ENCODE assay signal across 13 mouse cellular contexts in the genomic region with DNA sequence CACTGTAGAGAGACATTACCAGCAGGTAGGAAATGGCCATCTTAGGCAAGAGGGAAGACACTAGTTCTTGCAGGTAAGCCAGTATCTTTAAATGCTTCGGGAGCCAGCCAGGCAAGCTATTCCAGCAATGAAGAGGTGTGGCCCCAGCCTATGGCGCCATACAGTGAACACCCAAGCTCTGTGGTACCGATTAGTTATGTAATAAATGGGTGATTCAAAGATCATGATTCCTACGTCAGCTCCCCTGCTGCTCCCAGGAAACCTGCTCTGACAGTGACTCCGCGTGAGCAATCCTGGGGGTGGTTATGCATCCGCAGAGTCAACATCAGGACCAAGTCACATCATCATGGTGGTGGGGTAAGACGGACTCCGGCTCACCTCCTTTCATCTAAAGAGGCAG. TPM values are rescaled to one million over a fixed set of nuclear protein-coding genes. Genes with fewer than 3 reads are reported as not detected.
ATAC-seq and TF ChIP-seq lines count a peak whose summit lies in the region.
"Had no signal": no experiment of that assay in that cellular context is flagged by ENCODE, and none has a peak within 500 bp of the region (broad histone marks: within the 10 kb centered on the region; RNA-seq: fewer than 3 reads in every experiment).

No protein-coding gene starts in this region.

- peak overlapping the region; percentile 66; the same call in 1 of the 2 replicates for H3K27ac ChIP-seq in intestine, embryonic 16.5 days (ENCODE audit: low read length)
- H3K27ac ChIP-seq in intestine, embryonic 15.5 days, result no peak overlapping the region
- H3K27ac ChIP-seq in brown adipose tissue, adult 24 weeks (replicated peaks; ENCODE audit: low read depth, low read length), result peak overlapping the region; percentile 87
- H3K27ac ChIP-seq in intestine, postnatal 0 days (ENCODE audit: low read depth, low read length), result peak overlapping the region; percentile 89
- H3K27ac ChIP-seq in stomach, embryonic 16.5 days (ENCODE audit: low read length), result peak overlapping the region; percentile 58; the same call in 1 of the 2 replicates
- H3K27ac ChIP-seq in midbrain, embryonic 15.5 days, result no peak overlapping the region
- H3K27ac ChIP-seq in neural tube, embryonic 15.5 days (replicated peaks), result no peak overlapping the region
- H3K27ac ChIP-seq: hindbrain, embryonic 15.5 days had no signal

- H3K4me3 ChIP-seq in intestine, embryonic 16.5 days (ENCODE audit: low read length), result no peak overlapping the region
- no peak overlapping the region for H3K4me3 ChIP-seq in intestine, embryonic 15.5 days (replicated peaks)
- no peak overlapping the region for H3K4me3 ChIP-seq in brown adipose tissue, adult 24 weeks (ENCODE audit: insufficient read depth, low read depth, low read length)
- no peak overlapping the region for H3K4me3 ChIP-seq in intestine, postnatal 0 days (ENCODE audit: low read depth, low read length)
- no peak overlapping the region for H3K4me3 ChIP-seq in stomach, embryonic 16.5 days (replicated peaks; ENCODE audit: low read length)
- no peak overlapping the region for H3K4me3 ChIP-seq in midbrain, embryonic 15.5 days
- H3K4me3 ChIP-seq in neural tube, embryonic 15.5 days (replicated peaks), result no peak overlapping the region
- H3K4me3 ChIP-seq: heart, embryonic 12.5 days; hindbrain, embryonic 15.5 days had no signal

- H3K4me2 ChIP-seq in intestine, embryonic 16.5 days (ENCODE audit: low read depth, low read length), result no peak overlapping the region
- H3K4me2 ChIP-seq in intestine, embryonic 15.5 days (replicated peaks), result no peak overlapping the region
- no peak overlapping the region for H3K4me2 ChIP-seq in intestine, postnatal 0 days (replicated peaks; ENCODE audit: low read depth)
- no peak overlapping the region for H3K4me2 ChIP-seq in stomach, embryonic 16.5 days (ENCODE audit: low read depth, low read length)
- H3K4me2 ChIP-seq in midbrain, embryonic 15.5 days, result no peak overlapping the region
- no peak overlapping the region for H3K4me2 ChIP-seq in neural tube, embryonic 15.5 days
- H3K4me2 ChIP-seq: hindbrain, embryonic 15.5 days had no signal

- H3K4me1 ChIP-seq in intestine, embryonic 16.5 days (ENCODE audit: control insufficient read depth, insufficient read depth, low read length), result peaks cover 13% of the 10 kb centered on the region; the same call in 1 of the 2 replicates
- H3K4me1 ChIP-seq in intestine, embryonic 15.5 days (replicated peaks), result peaks cover 6% of the 10 kb centered on the region; the same call in 1 of the 2 replicates
- peaks cover 8% of the 10 kb centered on the region for H3K4me1 ChIP-seq in brown adipose tissue, adult 24 weeks (ENCODE audit: control insufficient read depth, insufficient read depth, insufficient read length, low read length)
- H3K4me1 ChIP-seq in intestine, postnatal 0 days (replicated peaks; ENCODE audit: control insufficient read depth, insufficient read depth, low read length), result 0 out of 2 replicates have a peak, but pooled peaks cover 11% of the 10 kb centered on the region
- no peaks in the 10 kb centered on the region for H3K4me1 ChIP-seq in stomach, embryonic 16.5 days (ENCODE audit: control insufficient read depth, insufficient read depth, low read length)
- H3K4me1 ChIP-seq in midbrain, embryonic 15.5 days, result no peaks in the 10 kb centered on the region
- H3K4me1 ChIP-seq in neural tube, embryonic 15.5 days, result no peaks in the 10 kb centered on the region
- H3K4me1 ChIP-seq: hindbrain, embryonic 15.5 days had no signal

- H3K27me3 ChIP-seq in intestine, embryonic 16.5 days (replicated peaks; ENCODE audit: control insufficient read depth, insufficient read depth, low read length), result no peaks in the 10 kb centered on the region
- no peaks in the 10 kb centered on the region for H3K27me3 ChIP-seq in intestine, embryonic 15.5 days (replicated peaks)
- no peaks in the 10 kb centered on the region for H3K27me3 ChIP-seq in intestine, postnatal 0 days (replicated peaks; ENCODE audit: control insufficient read depth, insufficient read depth, low read length)
- H3K27me3 ChIP-seq in stomach, embryonic 16.5 days (ENCODE audit: control insufficient read depth, insufficient read depth, low read length), result no peaks in the 10 kb centered on the region
- H3K27me3 ChIP-seq in midbrain, embryonic 15.5 days (replicated peaks), result no peaks in the 10 kb centered on the region
- no peaks in the 10 kb centered on the region for H3K27me3 ChIP-seq in neural tube, embryonic 15.5 days (replicated peaks)
- H3K27me3 ChIP-seq: CH12.LX; heart, embryonic 12.5 days; hindbrain, embryonic 15.5 days; Patski had no signal

- H3K9me3 ChIP-seq in intestine, embryonic 16.5 days (ENCODE audit: control insufficient read depth, low read length), result no peaks in the 10 kb centered on the region
- no peaks in the 10 kb centered on the region for H3K9me3 ChIP-seq in intestine, embryonic 15.5 days
- no peaks in the 10 kb centered on the region for H3K9me3 ChIP-seq in intestine, postnatal 0 days (ENCODE audit: control insufficient read depth)
- no peaks in the 10 kb centered on the region for H3K9me3 ChIP-seq in stomach, embryonic 16.5 days (replicated peaks; ENCODE audit: control insufficient read depth, low read length)
- no peaks in the 10 kb centered on the region for H3K9me3 ChIP-seq in midbrain, embryonic 15.5 days
- no peaks in the 10 kb centered on the region for H3K9me3 ChIP-seq in neural tube, embryonic 15.5 days (replicated peaks)
- H3K9me3 ChIP-seq: heart, embryonic 12.5 days; hindbrain, embryonic 15.5 days had no signal

- no peak for TF ChIP-seq CTCF in intestine, postnatal 0 days (IDR thresholded peaks at IDR 0.05; ENCODE audit: low read depth)

- H3K36me3 ChIP-seq in intestine, embryonic 16.5 days (ENCODE audit: control insufficient read depth, insufficient read depth, low read length), result no peaks in the 10 kb centered on the region
- H3K36me3 ChIP-seq in intestine, embryonic 15.5 days, result no peaks in the 10 kb centered on the region
- H3K36me3 ChIP-seq in intestine, postnatal 0 days (ENCODE audit: control insufficient read depth, insufficient read depth), result no peaks in the 10 kb centered on the region
- no peaks in the 10 kb centered on the region for H3K36me3 ChIP-seq in stomach, embryonic 16.5 days (ENCODE audit: control insufficient read depth, insufficient read depth, low read length)
- no peaks in the 10 kb centered on the region for H3K36me3 ChIP-seq in midbrain, embryonic 15.5 days (replicated peaks)
- no peaks in the 10 kb centered on the region for H3K36me3 ChIP-seq in neural tube, embryonic 15.5 days
- H3K36me3 ChIP-seq: heart, embryonic 12.5 days; hindbrain, embryonic 15.5 days had no signal

- no peak for ATAC-seq in intestine, embryonic 16.5 days
- ATAC-seq in intestine, embryonic 15.5 days, result no peak
- ATAC-seq in intestine, postnatal 0 days, result no peak
- ATAC-seq in stomach, embryonic 16.5 days (ENCODE audit: insufficient read depth, low FRiP score), result no peak
- ATAC-seq in midbrain, embryonic 15.5 days (replicated peaks), result no peak
- no peak for ATAC-seq in neural tube, embryonic 15.5 days (ENCODE audit: low FRiP score)
- ATAC-seq: activated CD4-positive, CD25-positive, alpha-beta regulatory T cell, adult 4 months; forebrain, embryonic 16.5 days had no signal

- H3K9ac ChIP-seq in intestine, embryonic 16.5 days (ENCODE audit: low read depth, low read length), result no peak overlapping the region
- H3K9ac ChIP-seq in intestine, embryonic 15.5 days, result no peak overlapping the region
- H3K9ac ChIP-seq in intestine, postnatal 0 days (ENCODE audit: low read depth, low read length), result no peak overlapping the region
- H3K9ac ChIP-seq in stomach, embryonic 16.5 days (ENCODE audit: low read length), result no peak overlapping the region
- H3K9ac ChIP-seq in midbrain, embryonic 15.5 days, result no peak overlapping the region
- H3K9ac ChIP-seq in neural tube, embryonic 15.5 days (replicated peaks), result no peak overlapping the region
- H3K9ac ChIP-seq: heart, embryonic 12.5 days; hindbrain, embryonic 15.5 days had no signal

- WGBS in intestine, embryonic 16.5 days, result 87% methylated on average over 9 of the region's 9 CpGs
- WGBS in intestine, embryonic 15.5 days, result 89% methylated on average over 9 of the region's 9 CpGs
- 74% methylated on average over 9 of the region's 9 CpGs for WGBS in intestine, postnatal 0 days
- WGBS in stomach, embryonic 16.5 days, result 84% methylated on average over 9 of the region's 9 CpGs
- 94% methylated on average over 9 of the region's 9 CpGs for WGBS in midbrain, embryonic 15.5 days
- WGBS in neural tube, embryonic 15.5 days, result 94% methylated on average over 9 of the region's 9 CpGs

RNA-seq across cellular contexts. Expression of gene Ugcg, which starts 51.1 kb away (rescaled TPM):
- polyA plus RNA-seq in intestine, embryonic 16.5 days (2015; fragmentation: Nextera tagmentation; extraction: Ambion mirVana), result 6.9 and 7.8 TPM in 2 replicates
- 10.7 and 11.5 TPM in 2 replicates for polyA plus RNA-seq in intestine, embryonic 15.5 days (2015; fragmentation: Nextera tagmentation; extraction: Ambion mirVana)
- 5.9 and 7.0 TPM in 2 replicates for polyA plus RNA-seq in brown adipose tissue, adult 24 weeks (2012; ENCODE audit: insufficient read depth, insufficient read length, missing spikeins)
- 20.3 and 25.3 TPM in 2 replicates for polyA plus RNA-seq in intestine, postnatal 0 days (2015; fragmentation: Nextera tagmentation; extraction: Ambion mirVana)
- 8.9 and 9.7 TPM in 2 replicates for polyA plus RNA-seq in stomach, embryonic 16.5 days (2015; fragmentation: Nextera tagmentation; extraction: Ambion mirVana)
- polyA plus RNA-seq in midbrain, embryonic 15.5 days (2015; fragmentation: Nextera tagmentation; extraction: Ambion mirVana), result 17.3 and 20.0 TPM in 2 replicates
- 16.3 and 16.7 TPM in 2 replicates for polyA plus RNA-seq in neural tube, embryonic 15.5 days (2015; fragmentation: Nextera tagmentation; extraction: Ambion mirVana)

Comparison
In these comparisons a context has a peak if more than half of its experiments do, and no peak if none do; other contexts are left out.
1. H3K27ac ChIP-seq: peak in intestine, embryonic 16.5 days (single experiment), brown adipose tissue, adult 24 weeks (single experiment), intestine, postnatal 0 days (single experiment) and stomach, embryonic 16.5 days (single experiment); none in intestine, embryonic 15.5 days (single experiment), midbrain, embryonic 15.5 days (single experiment) and neural tube, embryonic 15.5 days (single experiment).